22 mouse cellular contexts compared by ENCODE assay signal in genomic region chr2:101783255-101783654, GRCm38 (mm10).
"Had no signal": no experiment of that assay in that cellular context is flagged by ENCODE, and none has a peak within 500 bp of the region (broad histone marks: within the 10 kb centered on the region; RNA-seq: fewer than 3 reads in every experiment).

No protein-coding gene starts in this region.

- H3K27me3 ChIP-seq: intestine, embryonic 15.5 days; kidney, embryonic 15.5 days; limb, embryonic 13.5 days; liver, embryonic 12.5 days; liver, embryonic 15.5 days had no signal

- H3K9ac ChIP-seq: intestine, embryonic 15.5 days; kidney, embryonic 15.5 days; limb, embryonic 13.5 days; liver, embryonic 12.5 days; liver, embryonic 15.5 days; lung, embryonic 14.5 days had no signal

- DNase-seq: kidney, adult 11 months; kidney, adult 8-10 months; kidney, postnatal 10 days; layer of hippocampus, adult 9-11 months; lung, embryonic 14.5 days; lung, postnatal 10 days; right cerebral cortex, adult 18-20 months; right cerebral cortex, postnatal 14 days; right cerebral cortex, postnatal 4 days; thymus, adult 2 months; thymus, postnatal 14 days; thymus, postnatal 4 days had no signal

- H3K36me3 ChIP-seq: intestine, embryonic 15.5 days; limb, embryonic 13.5 days; liver, embryonic 12.5 days; liver, embryonic 15.5 days had no signal

- H3K9me3 ChIP-seq: intestine, embryonic 15.5 days; kidney, embryonic 15.5 days; limb, embryonic 10.5 days; limb, embryonic 13.5 days; liver, embryonic 12.5 days; liver, embryonic 15.5 days had no signal

- H3K4me2 ChIP-seq: intestine, embryonic 15.5 days; kidney, embryonic 15.5 days; limb, embryonic 13.5 days; liver, embryonic 12.5 days; liver, embryonic 15.5 days; lung, embryonic 14.5 days; midbrain, embryonic 11.5 days had no signal

- H3K4me3 ChIP-seq: intestine, embryonic 15.5 days; kidney, embryonic 15.5 days; limb, embryonic 10.5 days; limb, embryonic 13.5 days; liver, embryonic 12.5 days; liver, embryonic 15.5 days had no signal

- H3K27ac ChIP-seq: intestine, embryonic 15.5 days; kidney, embryonic 15.5 days; limb, embryonic 10.5 days; limb, embryonic 13.5 days; liver, embryonic 12.5 days; liver, embryonic 15.5 days; macrophage; stomach, postnatal 0 days had no signal

- H3K4me1 ChIP-seq: intestine, embryonic 15.5 days; kidney, embryonic 15.5 days; limb, embryonic 10.5 days; limb, embryonic 13.5 days had no signal

- ATAC-seq: intestine, embryonic 15.5 days; liver, embryonic 12.5 days; midbrain, embryonic 16.5 days had no signal
